Mouse (Mus musculus) NIH3T3 (cell line): ENCODE data around the gene Tmem262.
A peak's percentile ranks its signal among the peaks of the same experiment; 100 is the strongest.

Source experiments
- DNase-seq: peaks from one replicate; pipeline ENCODE4 v3.0.0-alpha.2; 2012; ENCODE audit warnings: low read depth

Tmem262 gene

DNA sequence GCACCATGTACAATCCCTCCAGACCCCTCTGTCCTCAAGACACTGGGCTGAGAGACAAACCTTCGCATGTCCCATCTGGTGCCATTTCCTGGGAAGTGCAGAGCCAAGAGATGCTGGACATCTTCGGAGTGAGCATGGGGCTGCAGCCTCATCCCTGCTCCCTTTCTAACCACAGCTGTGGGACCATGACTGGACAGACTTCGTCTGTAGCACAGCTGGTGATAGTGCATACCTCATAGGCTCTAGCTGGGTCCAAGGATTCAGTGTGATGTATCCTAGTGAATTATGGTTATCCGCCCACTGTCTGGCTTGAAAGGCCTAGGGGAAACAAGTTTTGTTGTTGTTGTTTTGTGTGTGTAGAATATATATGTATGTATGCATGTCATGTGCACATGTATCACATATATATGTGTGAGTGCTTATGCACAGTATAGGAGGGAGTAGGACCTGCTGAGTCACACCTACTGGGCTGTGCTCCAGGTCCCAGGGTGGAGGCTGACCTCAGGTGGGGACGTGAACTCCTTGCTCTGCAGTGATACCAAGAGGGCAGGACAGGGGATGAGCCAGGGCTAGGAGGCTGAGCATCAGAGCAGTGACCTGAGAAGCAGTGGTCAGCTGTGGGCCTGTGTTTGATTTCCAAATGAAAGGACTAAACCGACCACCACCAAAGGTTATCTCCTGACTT is 22.5 kb downstream of the Tmem262 start:
- DNase-seq, result peak; percentile 35

DNA sequence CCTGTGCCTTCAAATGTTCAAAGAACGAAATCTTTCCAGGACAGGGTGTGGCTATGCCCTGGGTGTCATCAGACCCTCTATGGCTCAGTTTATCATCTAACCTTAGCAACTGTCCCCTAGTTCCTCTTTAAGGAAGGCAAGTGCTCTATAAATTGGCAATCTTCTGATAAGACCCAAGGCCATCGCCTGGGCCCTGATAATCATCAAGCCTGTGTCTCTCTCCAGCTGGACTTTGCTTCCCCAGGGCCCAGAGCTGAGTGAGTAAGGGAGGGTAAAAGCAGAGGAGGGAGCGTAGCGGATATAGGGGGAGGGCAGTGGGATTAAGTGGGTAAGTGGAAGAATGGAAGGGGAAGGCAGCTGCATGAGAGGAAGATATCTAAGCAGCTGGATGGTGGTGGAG is 24.6 kb downstream of the Tmem262 start:
- no peak for DNase-seq

DNA sequence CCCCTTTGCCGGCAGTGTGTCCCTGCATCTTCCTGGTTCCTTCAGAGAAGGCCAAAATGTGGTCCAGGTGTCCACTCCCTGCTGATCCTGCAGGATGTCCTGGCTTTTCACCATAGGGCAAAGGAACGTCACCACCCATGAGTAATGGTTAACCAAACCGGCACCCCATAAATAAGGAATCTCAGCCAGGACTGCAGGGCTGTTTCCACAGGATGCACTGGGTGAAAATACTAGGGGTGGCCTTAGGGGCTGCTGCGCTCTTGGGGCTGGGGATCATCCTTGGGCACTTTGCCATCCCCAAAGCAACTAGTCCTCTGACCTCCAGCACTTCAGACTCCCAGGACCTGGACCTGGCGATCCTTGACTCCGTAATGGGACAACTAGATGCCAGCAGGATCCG is 25.8 kb downstream of the Tmem262 start, which contains the start of gene Naaladl1:
Gene Naaladl1, plus strand, starts transcription at position 197 of the 400 bp plus-strand sequence.
- DNase-seq, result no peak

DNA sequence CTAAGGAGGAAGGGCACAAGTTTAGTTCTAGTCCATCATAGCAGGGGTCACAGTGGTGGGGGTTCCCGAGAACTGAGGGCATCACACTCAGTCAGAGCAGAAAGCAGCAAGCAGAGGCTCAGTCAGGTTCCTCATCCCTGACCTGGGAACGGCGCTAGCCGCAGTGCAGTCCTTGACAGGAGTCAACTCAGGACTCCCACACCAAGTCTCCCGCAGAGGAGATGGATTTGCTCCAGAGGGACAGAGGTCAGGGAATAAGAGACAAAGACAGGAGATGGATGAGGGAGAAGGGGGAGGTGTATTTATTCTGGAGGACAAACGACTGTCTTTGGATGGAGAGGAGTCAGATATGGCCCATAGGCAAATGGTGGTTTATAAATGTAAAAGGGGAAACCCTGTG is 33.3 kb downstream of the Tmem262 start:
- no peak for DNase-seq

GRCm38 (mm10) chr19:6116113-6116850 is 36.4 kb downstream of the Tmem262 start:
- DNase-seq, result no peak

DNA sequence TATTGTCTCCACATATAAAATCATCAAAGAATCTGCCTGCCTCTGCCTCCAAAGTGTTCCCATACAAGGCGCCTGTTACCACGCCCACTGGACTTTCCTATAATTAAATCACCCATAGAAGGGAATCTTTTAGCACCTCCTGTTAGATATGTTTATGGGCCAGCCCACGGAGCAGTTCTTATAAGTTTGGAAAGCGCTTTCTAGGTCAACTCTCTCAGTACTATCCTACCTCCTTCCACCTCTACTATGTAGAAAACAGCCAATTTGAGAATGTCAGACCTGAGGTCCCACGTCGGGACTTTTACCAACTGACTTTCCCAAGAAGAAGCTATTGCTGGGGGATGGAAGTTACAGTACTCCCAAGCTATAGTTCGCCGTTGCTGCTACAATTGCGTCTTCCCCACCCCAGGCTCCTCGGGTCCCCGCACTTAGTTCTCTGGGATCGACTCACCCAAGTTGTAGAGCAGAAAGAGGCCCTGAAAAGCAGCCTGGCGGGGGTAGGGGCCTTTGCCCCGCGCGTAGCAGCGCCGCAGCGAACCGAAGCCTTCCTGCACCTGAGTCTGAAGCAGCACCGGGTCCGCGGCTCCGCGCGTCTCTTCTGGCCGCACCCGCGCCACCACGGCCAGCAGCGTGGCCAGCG is 37.6 kb downstream of the Tmem262 start:
- no peak for DNase-seq

- peak; percentile 96 for DNase-seq
Measured at GRCm38 (mm10) chr19:6117986-6118676, 38.3 kb downstream of the Tmem262 start, which contains the start of gene Sac3d1. Sac3d1 (minus strand) TSS chr19:6118650.

- no peak for DNase-seq
Measured at GRCm38 (mm10) chr19:6118677-6119185, 38.9 kb downstream of the Tmem262 start.

DNA sequence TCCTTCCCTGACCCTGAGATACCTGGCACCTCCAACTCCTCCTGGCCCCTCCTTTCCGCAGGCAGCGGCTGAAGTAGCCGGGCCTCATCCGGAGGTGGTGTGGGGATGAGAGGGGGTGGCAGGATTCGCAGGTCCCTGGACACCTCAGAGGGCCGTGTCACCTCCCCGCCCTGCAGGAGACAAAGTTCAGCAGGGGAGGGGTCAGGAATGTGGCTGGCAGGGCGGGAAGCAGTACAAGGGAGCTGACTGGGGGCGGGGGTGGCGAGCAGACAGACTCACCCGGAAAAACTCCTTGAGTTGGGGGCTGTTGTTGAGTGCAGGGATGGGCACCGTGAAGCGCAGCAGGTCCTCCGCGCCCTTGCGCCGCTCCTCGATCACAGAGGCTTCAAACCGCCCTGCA is 41.9 kb downstream of the Tmem262 start:
- DNase-seq, result no peak

DNA sequence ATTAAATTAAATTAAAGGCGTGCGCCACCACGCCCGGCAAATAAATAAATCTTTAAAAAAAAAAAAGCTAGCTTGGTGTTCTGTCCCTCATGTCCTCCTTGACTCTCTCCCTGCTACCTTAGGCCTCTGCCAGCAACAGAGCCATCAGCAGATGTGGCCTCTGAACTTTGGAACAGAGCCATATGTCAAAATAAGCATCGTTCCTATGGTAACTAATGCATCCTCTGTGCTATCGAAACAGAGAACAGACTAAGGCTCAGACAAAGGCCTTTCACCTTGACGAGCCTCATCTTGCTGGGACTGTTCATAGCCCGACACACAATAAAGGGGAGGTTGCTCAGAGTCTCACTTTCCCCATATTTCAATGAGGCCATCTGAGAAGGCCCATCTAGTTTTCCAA is 43.5 kb downstream of the Tmem262 start:
- DNase-seq, result no peak

GRCm38 (mm10) chr19:6124898-6125297 is 45.1 kb downstream of the Tmem262 start:
- peak; percentile 54 for DNase-seq

GRCm38 (mm10) chr19:6126289-6126688 is 46.5 kb downstream of the Tmem262 start:
- peak; percentile 82 for DNase-seq

DNA sequence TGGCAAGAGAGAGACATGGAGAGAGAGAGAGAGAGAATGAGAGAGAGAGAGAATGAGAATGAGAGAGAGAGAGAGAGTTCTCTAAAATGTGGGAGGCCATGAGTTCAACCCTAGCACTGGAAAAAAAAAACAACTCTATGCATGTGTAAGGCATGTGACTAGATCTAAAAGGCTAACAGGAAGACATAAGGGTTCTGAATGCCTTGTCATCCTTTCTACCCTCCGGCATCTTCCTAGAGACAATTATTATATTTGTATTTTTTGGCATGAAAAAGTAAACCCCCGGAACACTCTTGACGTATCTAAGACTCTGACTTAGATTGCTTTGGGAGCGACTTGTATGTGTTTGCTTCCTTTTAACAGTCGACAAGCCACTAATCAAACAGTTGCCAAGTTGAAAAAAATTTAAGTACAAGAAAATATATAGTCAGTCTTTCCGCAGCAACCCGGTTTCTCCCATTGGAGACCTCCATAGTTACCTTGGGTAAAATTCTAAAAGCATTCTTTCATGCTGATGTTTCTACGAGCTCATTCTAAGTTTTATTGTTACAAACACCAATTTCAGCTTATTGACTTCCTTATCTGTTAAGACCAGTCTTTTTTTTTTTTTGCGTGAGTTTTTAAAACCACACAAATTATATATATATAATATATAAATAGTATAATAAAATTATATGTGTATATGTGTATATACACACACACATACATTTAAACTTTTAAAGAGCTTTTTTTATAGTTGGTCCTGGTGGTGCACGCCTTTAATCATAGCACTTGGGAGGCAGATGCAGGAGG is 47.2 kb downstream of the Tmem262 start:
- DNase-seq, result no peak

DNA sequence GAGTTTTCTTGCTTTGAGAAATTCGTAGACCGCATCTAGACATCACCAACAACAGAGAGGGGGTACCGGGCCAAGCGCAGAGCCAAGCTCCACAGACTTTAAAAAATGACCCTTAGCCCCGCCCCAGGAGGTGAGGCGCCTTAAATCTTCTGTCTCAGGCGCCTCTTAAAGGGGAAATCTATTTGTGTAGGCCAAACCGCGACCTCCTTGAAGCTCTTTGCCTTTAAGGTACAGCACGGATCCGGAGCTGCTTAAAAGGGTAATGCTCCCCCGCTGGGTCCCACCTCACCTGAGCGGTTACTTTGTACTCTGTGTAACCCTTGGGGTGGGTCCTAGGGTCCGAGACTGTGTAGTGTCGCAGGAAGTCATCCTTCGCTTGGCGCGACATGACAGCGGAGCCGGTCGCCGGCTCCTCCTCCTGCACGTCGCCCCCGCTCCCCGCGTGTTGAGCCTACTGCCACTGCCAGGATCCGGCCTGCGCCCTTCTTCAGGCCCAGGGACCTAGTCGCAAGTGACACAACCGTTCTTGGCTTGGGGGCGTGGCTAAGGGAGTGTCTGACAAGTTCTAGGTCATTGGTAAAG is 48.0 kb downstream of the Tmem262 start, which contains the start of gene Snx15:
Gene Snx15, minus strand, starts transcription at position 545 of the 582 bp plus-strand sequence.
- peak; percentile 94 for DNase-seq
